Mouse (Mus musculus) embryonic fibroblast, embryonic 13.5 days (primary cell): ENCODE results near the gene Soga1.

Source experiments
- CTCF ChIP-seq: IDR thresholded peaks from 2 replicates; pipeline ENCODE4 v1.5.1; 2011; ENCODE audit warnings: mild to moderate bottlenecking, control low read depth, low read length, moderate library complexity, borderline replicate concordance; ENCODE audit not compliant: insufficient read depth
- POLR2A ChIP-seq: IDR thresholded peaks from 2 replicates; pipeline ENCODE4 v1.6.1; 2011; ENCODE audit warnings: low read depth, mild to moderate bottlenecking, control low read depth, low read length, moderate library complexity

- TF ChIP-seq POLR2A: no peak
- TF ChIP-seq CTCF: no peak
Measured at GRCm38 (mm10) chr2:157069355-157069735, 9.7 kb downstream of the Soga1 start.
